Mouse (Mus musculus) lung, embryonic 16.5 days (tissue): ENCODE measurements at regions not wholly inside any gene's neighbourhood (a gene's known extent, or its start where the extent isn't known, plus 50 kb on each side); places are given as distances from the start of the nearest gene placed in this dataset.
"Not testable (repeated sequence)": the region's sequence is repeated elsewhere in the genome, so short reads cannot be mapped to it uniquely, and the experiment has no call there.

Source experiments
- ATAC-seq: fragments of 200-750 bp; cut with Nextera tagmentation; 2 replicates; pipeline ENCODE4 v1.8.0; 2017; ENCODE audit warnings: low read depth, mild to moderate bottlenecking, moderate library complexity
- H3K27ac ChIP-seq: fragments of 300-500 bp; sonication (generic); 2 replicates; pipeline ENCODE4 v1.5.1; 2014; ENCODE audit warnings: mild to moderate bottlenecking, control low read depth, low read length
- H3K27me3 ChIP-seq: fragments of 300-500 bp; sonication (generic); 2 replicates; pipeline ENCODE4 v1.6.1; 2014; ENCODE audit warnings: low read depth, low read length, mixed read lengths; ENCODE audit not compliant: control insufficient read depth, insufficient read depth
- H3K36me3 ChIP-seq: fragments of 300-500 bp; sonication (generic); 2 replicates; pipeline ENCODE4 v1.6.1; 2014; ENCODE audit warnings: low read length; ENCODE audit not compliant: control insufficient read depth, insufficient read depth
- H3K4me1 ChIP-seq: fragments of 300-500 bp; sonication (generic); replicated peaks from 2 replicates; pipeline ENCODE4 v1.6.1; 2014; ENCODE audit warnings: low read length, mixed read lengths; ENCODE audit not compliant: control insufficient read depth, insufficient read depth
- H3K4me2 ChIP-seq: fragments of 300-500 bp; sonication (generic); 2 replicates; pipeline ENCODE4 v1.6.1; 2014; ENCODE audit warnings: low read depth, low read length, control low read depth
- H3K4me3 ChIP-seq: fragments of 300-500 bp; sonication (generic); 2 replicates; pipeline ENCODE4 v1.5.1; 2014; ENCODE audit warnings: mild to moderate bottlenecking, low read length, control low read depth
- H3K9ac ChIP-seq: fragments of 300-500 bp; sonication (generic); 2 replicates; pipeline ENCODE4 v1.6.1; 2014; ENCODE audit warnings: low read length, control low read depth
- H3K9me3 ChIP-seq: fragments of 300-500 bp; sonication (generic); 2 replicates; pipeline ENCODE4 v1.6.1; 2016; ENCODE audit warnings: low read length; ENCODE audit not compliant: control insufficient read depth
- WGBS: fragments of 180-500 bp; shearing (Covaris S2); extraction: QIAGEN DNeasy Blood & Tissue Kit; methylation state at CpG from one replicate; pipeline ENCODE4 v1.1.7; 2014; 5-methylcytosine and 5-hydroxymethylcytosine counted together

DNA sequence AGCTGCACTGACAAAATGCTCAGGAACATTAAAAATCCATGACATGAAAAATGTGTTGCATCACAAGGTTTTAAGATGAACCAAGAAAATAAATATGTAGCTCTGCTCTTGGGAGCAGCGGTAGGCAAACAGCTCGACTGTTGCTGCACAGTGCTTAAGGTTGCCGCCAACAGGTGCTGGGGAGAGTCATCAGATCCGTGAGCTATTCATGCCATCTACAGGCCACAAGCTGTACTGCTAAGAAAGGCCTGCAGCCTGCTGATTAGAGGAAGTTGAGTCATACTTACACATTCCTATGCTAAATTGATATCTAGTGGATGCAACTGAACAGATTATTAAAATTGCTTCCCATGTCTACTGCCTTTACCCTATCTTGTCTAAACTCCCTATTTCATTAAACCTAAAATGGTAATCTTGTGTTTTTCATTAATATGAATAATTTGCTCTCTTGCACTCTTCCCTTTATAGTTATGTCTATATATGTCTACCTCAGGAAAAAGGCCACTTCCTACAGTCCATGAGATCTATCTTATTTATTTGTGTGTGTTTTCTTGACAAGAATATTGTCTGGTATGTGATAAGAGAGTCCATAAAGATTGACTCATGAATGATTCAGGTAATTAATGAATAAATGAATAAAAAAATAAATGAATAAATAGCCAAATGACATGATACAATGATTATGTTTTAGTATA lies 754.9 kb downstream of the Rab28 start:
- 4% methylated on average over 4 of the region's 4 CpGs for WGBS
- Histone ChIP-seq H3K4me3 (no peak overlapping the region), H3K36me3 (no peaks in the 10 kb centered on the region), H3K9ac (no peak overlapping the region), H3K27ac (no peak overlapping the region), H3K9me3 (no peaks in the 10 kb centered on the region), H3K27me3 (no peaks in the 10 kb centered on the region), H3K4me1 (no peaks in the 10 kb centered on the region), H3K4me2 (no peak overlapping the region)
- ATAC-seq = peak; percentile 62; the same call in 1 of the 2 replicates

DNA sequence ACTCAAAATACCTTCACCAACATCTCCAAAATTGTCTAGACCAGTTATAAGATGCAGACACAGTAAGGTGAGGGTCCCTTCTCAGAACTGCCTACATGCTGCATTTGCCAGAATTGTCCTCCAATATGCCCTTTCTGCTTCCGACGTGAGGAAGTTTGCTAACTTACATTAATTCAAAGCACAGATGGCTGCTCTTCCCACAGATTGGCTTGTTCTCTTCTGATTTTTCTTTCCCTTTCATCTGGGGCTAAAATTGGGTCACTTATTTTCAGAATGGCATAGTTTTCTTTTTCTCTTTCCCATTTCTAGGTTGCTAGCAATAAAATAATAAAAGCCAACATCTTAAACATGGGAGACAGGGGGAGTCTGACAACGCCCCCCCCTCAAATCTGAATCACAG lies 778.8 kb downstream of the Rab28 start:
- H3K36me3 ChIP-seq = no peaks in the 10 kb centered on the region
- H3K9me3 ChIP-seq = no peaks in the 10 kb centered on the region
- H3K4me2 ChIP-seq = no peak overlapping the region
- ATAC-seq = no peak
- no peak overlapping the region for H3K9ac ChIP-seq
- WGBS = 74% methylated on average over 3 of the region's 3 CpGs
- no peaks in the 10 kb centered on the region for H3K27me3 ChIP-seq
- H3K4me3 ChIP-seq = no peak overlapping the region
- no peaks in the 10 kb centered on the region for H3K4me1 ChIP-seq
- H3K27ac ChIP-seq = no peak overlapping the region

DNA sequence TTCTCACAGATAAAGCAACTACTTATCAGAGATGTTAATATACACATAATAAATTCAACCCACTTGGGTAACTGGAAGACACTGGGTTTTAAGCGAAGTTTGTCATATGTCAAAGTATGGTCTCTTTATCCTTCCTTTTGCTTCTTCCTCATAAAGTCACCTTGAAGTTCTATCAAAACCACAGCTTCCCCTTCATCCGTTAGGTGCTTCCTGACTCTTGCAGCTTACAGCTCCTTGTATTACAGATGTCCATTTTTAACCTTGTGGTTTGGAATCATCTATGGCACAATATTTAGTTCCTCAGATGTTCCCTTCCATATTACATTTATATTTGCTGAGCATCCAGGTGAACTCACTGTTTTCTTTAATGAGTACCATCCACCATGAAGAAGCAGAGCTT lies 787.0 kb downstream of the Rab28 start:
- Histone ChIP-seq H3K4me1 (no peaks in the 10 kb centered on the region), H3K9ac (no peak overlapping the region), H3K9me3 (no peaks in the 10 kb centered on the region), H3K36me3 (no peaks in the 10 kb centered on the region), H3K27me3 (no peaks in the 10 kb centered on the region), H3K27ac (no peak overlapping the region), H3K4me3 (no peak overlapping the region), H3K4me2 (no peak overlapping the region)
- 73% methylated on average over 2 of the region's 2 CpGs for WGBS
- ATAC-seq = no peak

DNA sequence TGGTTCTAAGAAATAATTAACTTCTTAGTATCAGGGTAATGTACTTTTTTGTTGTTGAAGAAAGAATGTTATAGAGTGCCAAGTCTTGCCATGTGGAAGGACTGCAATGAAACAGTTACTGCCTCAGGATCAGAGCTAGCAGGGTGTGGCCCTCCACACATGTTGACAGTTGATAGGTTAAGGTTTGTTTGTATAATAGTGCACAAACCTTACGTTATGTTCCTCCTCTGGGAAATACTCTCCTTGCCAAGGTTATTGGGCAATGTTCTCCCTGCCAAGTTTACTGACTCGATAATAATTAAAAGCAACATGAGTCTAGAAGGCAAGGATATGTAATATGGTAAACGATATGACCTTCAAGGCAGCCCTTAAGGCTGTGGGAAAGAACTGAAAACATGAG lies 799.2 kb downstream of the Rab28 start:
- H3K9ac ChIP-seq = no peak overlapping the region
- 63% methylated on average over 3 of the region's 3 CpGs for WGBS
- no peak overlapping the region for H3K4me2 ChIP-seq

DNA sequence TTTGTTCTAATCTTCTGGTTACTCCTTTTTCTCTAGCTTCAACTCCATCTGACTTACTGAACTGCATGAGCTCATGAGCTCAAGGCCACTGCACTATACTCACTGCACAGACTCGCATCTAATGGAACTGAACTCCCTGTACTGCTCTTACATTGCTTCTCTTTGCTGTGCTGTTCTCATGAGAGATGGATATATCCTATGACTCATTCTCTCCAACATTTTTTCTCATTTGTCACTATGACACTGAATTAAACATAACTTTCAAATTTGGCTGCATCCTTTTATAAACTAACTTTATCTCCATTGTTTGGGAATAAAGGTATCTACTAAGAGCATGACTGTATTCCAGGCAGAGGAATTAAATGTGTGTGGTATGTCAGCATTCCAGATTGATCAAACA lies 806.2 kb downstream of the Rab28 start:
- no peak overlapping the region for H3K9ac ChIP-seq
- H3K36me3 ChIP-seq = no peaks in the 10 kb centered on the region
- H3K4me1 ChIP-seq = no peaks in the 10 kb centered on the region
- no peak overlapping the region for H3K4me2 ChIP-seq
- H3K27ac ChIP-seq = no peak overlapping the region
- no peak overlapping the region for H3K4me3 ChIP-seq
- 54% methylated on average over 1 of the region's 1 CpGs for WGBS
- no peaks in the 10 kb centered on the region for H3K9me3 ChIP-seq
- H3K27me3 ChIP-seq = no peaks in the 10 kb centered on the region
- no peak for ATAC-seq

More for the DNA sequence above, 799.2 kb downstream of the Rab28 start:
- Histone ChIP-seq H3K27ac (no peak overlapping the region), H3K4me1 (no peaks in the 10 kb centered on the region), H3K4me3 (no peak overlapping the region), H3K36me3 (no peaks in the 10 kb centered on the region), H3K9me3 (no peaks in the 10 kb centered on the region), H3K27me3 (no peaks in the 10 kb centered on the region)
- ATAC-seq = no peak

DNA sequence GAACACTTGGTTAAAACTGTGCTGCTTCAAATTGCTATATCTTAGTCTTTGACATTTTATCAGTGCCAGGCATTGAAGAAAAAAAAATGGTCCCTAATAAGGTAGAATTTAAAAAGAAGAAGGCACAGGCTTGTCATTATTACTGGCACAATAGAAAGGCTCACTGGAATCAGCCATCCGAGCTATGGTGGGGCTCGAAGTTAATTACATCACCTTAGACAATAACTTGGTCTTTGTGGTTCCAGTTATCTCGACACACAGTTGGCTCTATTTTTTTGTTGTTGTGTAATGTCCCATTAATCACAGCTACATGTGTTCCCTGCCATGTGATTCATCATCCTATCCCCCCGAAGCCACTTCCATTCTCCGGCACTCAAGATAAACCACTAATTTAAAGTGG lies 825.1 kb downstream of the Rab28 start:
- no peak overlapping the region for H3K4me2 ChIP-seq
- 51% methylated on average over 5 of the region's 5 CpGs for WGBS
- H3K4me3 ChIP-seq = no peak overlapping the region
- no peaks in the 10 kb centered on the region for H3K27me3 ChIP-seq
- H3K9ac ChIP-seq = no peak overlapping the region
- no peak overlapping the region for H3K27ac ChIP-seq
- H3K4me1 ChIP-seq = no peaks in the 10 kb centered on the region
- H3K9me3 ChIP-seq = no peaks in the 10 kb centered on the region
- no peaks in the 10 kb centered on the region for H3K36me3 ChIP-seq
- no peak for ATAC-seq

DNA sequence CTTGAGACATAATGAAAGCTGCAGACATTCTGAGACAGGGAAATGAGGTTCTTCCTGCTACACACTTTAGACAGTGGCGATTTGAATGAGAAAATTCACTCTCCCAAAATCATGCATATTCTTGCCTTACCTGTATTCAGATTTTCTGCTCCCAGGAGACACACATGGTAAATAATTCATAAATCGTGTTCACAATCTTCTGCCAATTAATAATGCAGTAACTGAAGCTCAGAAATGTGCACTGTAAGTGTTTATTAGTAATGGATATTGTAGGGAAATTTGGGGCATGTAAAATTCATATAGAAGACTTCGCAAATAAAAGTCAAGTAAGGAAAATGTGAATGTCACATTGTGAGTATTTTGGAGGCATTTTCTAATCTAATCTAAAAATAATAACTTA lies 830.2 kb downstream of the Rab28 start:
- no peak overlapping the region for H3K9ac ChIP-seq
- no peak for ATAC-seq
- no peaks in the 10 kb centered on the region; the same call in 1 of the 2 replicates for H3K9me3 ChIP-seq
- 63% methylated on average over 3 of the region's 3 CpGs for WGBS
- no peaks in the 10 kb centered on the region for H3K27me3 ChIP-seq
- no peak overlapping the region for H3K27ac ChIP-seq
- H3K4me2 ChIP-seq = no peak overlapping the region
- H3K36me3 ChIP-seq = no peaks in the 10 kb centered on the region
- H3K4me1 ChIP-seq = no peaks in the 10 kb centered on the region
- no peak overlapping the region for H3K4me3 ChIP-seq

DNA sequence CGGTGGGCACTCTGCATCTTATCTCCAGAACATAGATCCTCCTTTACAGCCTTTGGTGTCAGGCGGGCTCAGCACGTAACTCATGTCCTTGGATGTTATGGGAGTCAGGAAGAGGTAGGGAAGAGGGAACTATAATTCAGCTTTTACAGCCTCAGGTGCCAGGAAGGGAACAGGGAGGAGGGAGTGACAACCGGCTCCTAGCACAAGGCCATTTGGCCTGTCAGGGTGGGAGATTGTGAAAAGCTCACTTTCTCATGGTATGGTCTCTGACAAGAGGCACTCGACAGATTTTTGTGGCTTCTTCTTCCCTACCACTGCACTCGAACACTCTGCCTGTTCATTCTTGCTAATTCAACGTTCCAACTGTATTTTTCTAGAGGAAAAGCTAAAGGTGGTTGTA lies 845.6 kb downstream of the Rab28 start:
- H3K27me3 ChIP-seq, H3K36me3 ChIP-seq, ATAC-seq, H3K4me1 ChIP-seq, H3K4me2 ChIP-seq, H3K27ac ChIP-seq, H3K9ac ChIP-seq, H3K9me3 ChIP-seq, H3K4me3 ChIP-seq: not testable (repeated sequence)
- WGBS = 85% methylated on average over 7 of the region's 7 CpGs
